In genomic region chr3:79784362-79784736, GRCm38 (mm10) we compare ENCODE assay signal across 8 mouse cellular contexts. TPM values are rescaled to one million over a fixed set of nuclear protein-coding genes. Genes with fewer than 3 reads are reported as not detected.
DNase-seq lines count a peak whose midpoint lies in the region; ATAC-seq and TF ChIP-seq lines count a peak whose summit lies in the region.
"Had no signal": no experiment of that assay in that cellular context is flagged by ENCODE, and none has a peak within 500 bp of the region (broad histone marks: within the 10 kb centered on the region; RNA-seq: fewer than 3 reads in every experiment).

No protein-coding gene starts in this region.

- peaks cover 14% of the 10 kb centered on the region for H3K4me1 ChIP-seq in heart, embryonic 13.5 days
- no peaks in the 10 kb centered on the region for H3K4me1 ChIP-seq in limb, embryonic 11.5 days (ENCODE audit: control insufficient read depth, insufficient read depth, low read length)
- peaks cover 3% of the 10 kb centered on the region; the same call in 1 of the 2 replicates for H3K4me1 ChIP-seq in stomach, embryonic 14.5 days (ENCODE audit: control insufficient read depth, insufficient read depth, low read length)
- no peaks in the 10 kb centered on the region for H3K4me1 ChIP-seq in cerebellum, adult 2 months (ENCODE audit: control insufficient read depth, insufficient read depth, low read length)
- H3K4me1 ChIP-seq: forebrain, embryonic 13.5 days had no signal

- TF ChIP-seq CTCF in left cerebral cortex, adult 2 months (IDR thresholded peaks at IDR 0.05) = no peak
- no peak for TF ChIP-seq CTCF in cerebellum, adult 2 months (IDR thresholded peaks at IDR 0.05; ENCODE audit: borderline replicate concordance, insufficient read depth, low read depth, low read length)

- intact Hi-C loops in left cerebral cortex, adult 2 months (cut with DNase I) = no loop called here
- intact Hi-C loops in left cerebral cortex, postnatal 14 days (cut with DNase I) = no loop called here

- no peaks in the 10 kb centered on the region for H3K27me3 ChIP-seq in heart, embryonic 13.5 days (replicated peaks)
- no peaks in the 10 kb centered on the region for H3K27me3 ChIP-seq in limb, embryonic 11.5 days (ENCODE audit: control insufficient read depth, insufficient read depth, low read length)
- no peaks in the 10 kb centered on the region for H3K27me3 ChIP-seq in stomach, embryonic 14.5 days (ENCODE audit: control insufficient read depth, insufficient read depth, low read length)
- H3K27me3 ChIP-seq in cerebellum, adult 2 months (ENCODE audit: control insufficient read depth, insufficient read depth, low read length) = no peaks in the 10 kb centered on the region
- H3K27me3 ChIP-seq: forebrain, embryonic 13.5 days had no signal

- TF ChIP-seq POLR2A in cerebellum, adult 2 months (IDR thresholded peaks at IDR 0.05; ENCODE audit: borderline replicate concordance, insufficient read depth, low read length) = no peak

- ATAC-seq in heart, embryonic 13.5 days (ENCODE audit: extremely low read depth, insufficient number of reproducible peaks, low FRiP score, low TSS enrichment) = no peak
- no peak for ATAC-seq in limb, embryonic 11.5 days (ENCODE audit: insufficient number of reproducible peaks, low FRiP score, low TSS enrichment, low read depth)
- ATAC-seq in stomach, embryonic 14.5 days (ENCODE audit: insufficient number of reproducible peaks, insufficient read depth, low FRiP score, low read depth) = no peak
- ATAC-seq in activated CD4-positive, CD25-positive, alpha-beta regulatory T cell, adult 4 months = no peak
- ATAC-seq: forebrain, embryonic 13.5 days had no signal

- H3K4me2 ChIP-seq in heart, embryonic 13.5 days = peak overlapping the region; percentile 70
- peak overlapping the region; percentile 30 for H3K4me2 ChIP-seq in limb, embryonic 11.5 days (ENCODE audit: low read depth, severe bottlenecking)
- H3K4me2 ChIP-seq in stomach, embryonic 14.5 days (replicated peaks; ENCODE audit: low read depth, low read length) = peak overlapping the region; percentile 20; the same call in 1 of the 2 replicates
- H3K4me2 ChIP-seq: forebrain, embryonic 13.5 days had no signal

- 2% methylated on average over 11 of the region's 11 CpGs for WGBS in heart, embryonic 13.5 days
- 7% methylated on average over 11 of the region's 11 CpGs for WGBS in limb, embryonic 11.5 days
- WGBS in stomach, embryonic 14.5 days = 7% methylated on average over 11 of the region's 11 CpGs
- WGBS in cerebellum, adult 2 months = 21% methylated on average over 11 of the region's 11 CpGs

- no peak overlapping the region for H3K27ac ChIP-seq in left cerebral cortex, adult 2 months
- peak overlapping the region; percentile 79 for H3K27ac ChIP-seq in heart, embryonic 13.5 days (replicated peaks)
- H3K27ac ChIP-seq in limb, embryonic 11.5 days (replicated peaks; ENCODE audit: low read depth, low read length) = no peak overlapping the region
- no peak overlapping the region for H3K27ac ChIP-seq in stomach, embryonic 14.5 days (ENCODE audit: low read length)
- H3K27ac ChIP-seq in cerebellum, adult 2 months (ENCODE audit: insufficient read depth, low read length) = no peak overlapping the region
- H3K27ac ChIP-seq: forebrain, embryonic 13.5 days had no signal

- 0 out of 2 replicates have a peak overlapping the region, but pooled peaks have one; percentile 26 for H3K4me3 ChIP-seq in left cerebral cortex, adult 2 months
- peak overlapping the region; percentile 43 for H3K4me3 ChIP-seq in heart, embryonic 13.5 days
- H3K4me3 ChIP-seq in limb, embryonic 11.5 days (ENCODE audit: low read depth, low read length) = no peak overlapping the region
- no peak overlapping the region for H3K4me3 ChIP-seq in stomach, embryonic 14.5 days (ENCODE audit: low read depth, low read length)
- no peak overlapping the region for H3K4me3 ChIP-seq in cerebellum, adult 2 months (replicated peaks; ENCODE audit: insufficient read depth, low read depth, low read length)
- H3K4me3 ChIP-seq: forebrain, embryonic 13.5 days had no signal

- peak overlapping the region; percentile 73 for H3K9ac ChIP-seq in heart, embryonic 13.5 days
- H3K9ac ChIP-seq in limb, embryonic 11.5 days (ENCODE audit: low read length) = no peak overlapping the region
- H3K9ac ChIP-seq in stomach, embryonic 14.5 days (replicated peaks; ENCODE audit: low read depth, low read length) = no peak overlapping the region
- H3K9ac ChIP-seq: forebrain, embryonic 13.5 days had no signal

- H3K9me3 ChIP-seq in heart, embryonic 13.5 days = no peaks in the 10 kb centered on the region
- no peaks in the 10 kb centered on the region for H3K9me3 ChIP-seq in limb, embryonic 11.5 days (ENCODE audit: control insufficient read depth, low read length)
- no peaks in the 10 kb centered on the region for H3K9me3 ChIP-seq in stomach, embryonic 14.5 days (ENCODE audit: control insufficient read depth, low read depth, low read length)
- H3K9me3 ChIP-seq: forebrain, embryonic 13.5 days had no signal

- no peak for DNase-seq in left cerebral cortex, adult 2 months (ENCODE audit: extremely low spot score in 1 of 2, low spot score in 2 of 2)
- DNase-seq in left cerebral cortex, postnatal 14 days (ENCODE audit: low spot score in 2 of 2) = no peak
- DNase-seq in limb, embryonic 11.5 days (ENCODE audit: low spot score) = peak; percentile 48
- no peak for DNase-seq in cerebellum, adult 2 months

- no peaks in the 10 kb centered on the region for H3K36me3 ChIP-seq in heart, embryonic 13.5 days
- no peaks in the 10 kb centered on the region for H3K36me3 ChIP-seq in limb, embryonic 11.5 days (ENCODE audit: control insufficient read depth, insufficient read depth, low read length)
- no peaks in the 10 kb centered on the region for H3K36me3 ChIP-seq in stomach, embryonic 14.5 days (ENCODE audit: control insufficient read depth, insufficient read depth, low read length)

RNA-seq across cellular contexts. Expression of gene Rxfp1, which starts 46.7 kb away (rescaled TPM):
- 10 to 100 TPM; 14.4 to 14.5 TPM for total RNA-seq in left cerebral cortex, adult 2 months (2021)
- 10 to 100 TPM; 16.8 to 23.9 TPM for total RNA-seq in left cerebral cortex, postnatal 14 days (2021)
- 6.4 and 6.6 TPM in 2 replicates for polyA plus RNA-seq in heart, embryonic 13.5 days (2015; fragmentation: Nextera tagmentation; extraction: Ambion mirVana)
- polyA plus RNA-seq in limb, embryonic 11.5 days (2014; fragmentation: Nextera tagmentation; extraction: Ambion mirVana) = 0.35 and 0.49 TPM in 2 replicates
- polyA plus RNA-seq in stomach, embryonic 14.5 days (2014; fragmentation: Nextera tagmentation; extraction: Ambion mirVana) = not detected in 2 replicates
- polyA plus RNA-seq in activated CD4-positive, CD25-positive, alpha-beta regulatory T cell, adult 4 months (2017; shearing (Covaris generic)) = not detected
- 0.17 and 0.20 TPM in 2 replicates for polyA plus RNA-seq in cerebellum, adult 2 months (2012; rRNA removed)
- polyA plus RNA-seq: forebrain, embryonic 13.5 days had no signal

Comparison
In these comparisons a context has a peak if more than half of its experiments do, and no peak if none do; other contexts are left out.
1. H3K4me3 ChIP-seq: peak in left cerebral cortex, adult 2 months (single experiment) and heart, embryonic 13.5 days (single experiment); none in limb, embryonic 11.5 days (single experiment), stomach, embryonic 14.5 days (single experiment) and cerebellum, adult 2 months (single experiment).
2. H3K4me2 ChIP-seq: peak in every context shown above with its lines; median percentile 70 in heart, embryonic 13.5 days; 30 in limb, embryonic 11.5 days; 20 in stomach, embryonic 14.5 days.